Mouse (Mus musculus) spleen, adult 12 weeks (tissue): ENCODE results near the gene Yeats4.
A peak's percentile ranks its signal among the peaks of the same experiment; 100 is the strongest.

Source experiments
- DNase-seq: peaks from one replicate; pipeline ENCODE4 v3.0.0; 2022; ENCODE audit warnings: low spot score

The Yeats4 gene

GRCm38 (mm10) chr10:117199701-117200100 lies 24.6 kb downstream of the Yeats4 start:
- DNase-seq: no peak

- no peak for DNase-seq
Measured at GRCm38 (mm10) chr10:117196696-117197095, 27.6 kb downstream of the Yeats4 start.

GRCm38 (mm10) chr10:117195748-117196147 lies 28.6 kb downstream of the Yeats4 start:
- DNase-seq: no peak

DNA sequence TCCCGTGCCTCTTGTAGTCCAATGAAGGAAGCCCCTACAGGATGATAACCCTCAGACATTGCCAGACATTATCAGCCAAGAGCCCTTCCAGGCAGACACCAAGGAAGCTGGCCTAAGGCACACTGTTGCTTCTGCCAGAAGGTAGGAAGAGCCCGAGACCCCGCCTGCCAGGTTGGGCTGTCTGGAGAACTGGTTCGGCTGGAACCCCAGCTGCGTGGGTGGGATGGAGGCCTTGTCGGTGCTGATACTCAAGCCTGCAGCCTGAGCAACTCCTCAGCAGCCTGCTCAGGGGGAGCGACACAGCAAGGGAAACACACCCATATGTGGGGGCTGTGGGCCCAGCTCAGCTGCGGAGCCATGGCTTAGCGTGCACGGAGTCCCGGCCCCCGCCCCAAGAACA lies 29.3 kb downstream of the Yeats4 start:
- no peak for DNase-seq

DNA sequence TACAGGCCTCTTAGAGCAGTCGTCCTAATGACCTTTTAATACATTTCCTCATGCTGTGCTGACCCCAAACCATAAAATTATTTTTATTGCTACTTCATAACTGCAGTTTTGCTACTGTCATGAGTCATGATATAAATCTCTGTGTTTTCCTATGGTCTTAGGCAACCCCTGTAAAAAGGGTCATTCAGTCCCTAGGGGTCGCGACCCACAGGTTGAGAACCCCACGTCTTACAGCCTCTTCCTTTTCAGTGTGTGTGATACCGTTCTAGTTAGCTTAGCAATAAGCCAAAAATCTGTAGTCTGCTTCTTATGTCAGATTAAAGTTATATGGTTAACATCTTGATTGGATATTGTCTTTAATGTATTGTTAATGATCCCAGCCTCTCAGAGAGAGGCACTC lies 30.9 kb downstream of the Yeats4 start:
- no peak for DNase-seq

DNA sequence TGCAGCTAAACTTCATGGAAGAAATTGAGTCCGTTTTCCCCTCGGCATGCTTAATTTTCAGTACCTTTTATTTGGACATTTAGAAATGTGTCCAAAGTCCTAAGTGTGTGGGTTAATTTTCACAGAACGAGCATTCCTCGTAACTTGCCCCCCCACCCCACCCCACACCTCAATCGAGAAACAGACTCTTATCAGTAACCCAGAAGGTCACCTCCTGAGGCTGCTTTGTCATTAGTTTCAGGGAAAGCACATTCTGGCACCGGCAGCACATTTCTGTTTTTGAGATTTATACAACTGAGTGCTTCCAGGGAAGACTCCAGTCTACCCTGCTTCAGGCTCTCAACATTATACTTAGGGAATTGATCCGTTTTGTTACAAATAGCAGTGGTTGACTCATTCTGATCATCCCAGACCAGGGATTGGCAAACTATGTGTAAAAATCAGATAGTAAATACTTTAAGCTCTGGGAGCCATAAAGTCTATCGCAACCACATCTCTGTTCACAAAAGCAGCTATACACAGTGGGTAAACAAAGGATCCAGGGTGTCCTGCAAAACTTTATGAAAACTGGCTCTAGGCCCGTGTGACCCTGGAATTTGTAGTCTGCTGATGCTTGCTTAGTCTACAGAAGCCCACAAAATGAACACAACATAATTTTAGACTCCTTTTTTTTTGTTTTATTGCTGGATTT lies 38.8 kb downstream of the Yeats4 start:
- no peak for DNase-seq

DNA sequence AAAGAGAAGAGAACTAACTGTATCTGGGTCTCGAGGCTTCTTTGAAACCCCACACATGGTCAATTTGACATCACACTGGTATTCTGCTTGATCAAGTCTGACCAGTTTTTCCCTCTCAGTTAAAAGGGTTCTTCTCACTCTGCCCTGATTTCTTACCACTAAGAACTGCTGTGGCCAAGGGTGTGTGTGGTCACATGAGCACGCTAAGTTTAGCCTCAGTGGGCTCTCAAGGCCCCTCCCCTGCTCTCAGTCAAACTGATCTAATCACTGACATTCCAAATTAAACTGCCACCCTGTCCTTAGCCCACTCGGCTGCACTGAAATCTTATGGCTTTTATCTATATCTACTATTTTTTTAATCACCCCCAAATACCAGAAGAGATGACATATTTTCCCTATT lies 43.2 kb downstream of the Yeats4 start:
- no peak for DNase-seq

DNA sequence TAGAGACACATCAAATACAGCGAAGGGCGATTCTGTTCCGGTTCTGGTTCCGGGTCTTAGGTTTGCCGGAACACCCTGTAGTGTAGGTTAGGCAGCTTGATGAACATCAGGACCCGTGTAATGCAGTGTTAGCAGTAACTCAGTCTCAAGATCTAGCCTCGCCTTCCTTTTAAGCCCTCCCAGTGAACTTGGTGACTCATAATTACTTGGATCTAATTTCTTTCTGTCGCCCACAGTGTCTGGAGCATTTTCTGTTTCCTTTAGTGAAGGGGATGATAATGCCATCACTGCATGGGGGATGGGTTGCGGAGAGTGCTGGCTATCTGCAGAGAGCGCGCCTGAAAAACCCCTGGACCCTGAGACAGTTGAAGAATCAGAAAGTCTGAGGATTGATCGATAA lies 49.7 kb downstream of the Yeats4 start:
- DNase-seq: no peak

DNA sequence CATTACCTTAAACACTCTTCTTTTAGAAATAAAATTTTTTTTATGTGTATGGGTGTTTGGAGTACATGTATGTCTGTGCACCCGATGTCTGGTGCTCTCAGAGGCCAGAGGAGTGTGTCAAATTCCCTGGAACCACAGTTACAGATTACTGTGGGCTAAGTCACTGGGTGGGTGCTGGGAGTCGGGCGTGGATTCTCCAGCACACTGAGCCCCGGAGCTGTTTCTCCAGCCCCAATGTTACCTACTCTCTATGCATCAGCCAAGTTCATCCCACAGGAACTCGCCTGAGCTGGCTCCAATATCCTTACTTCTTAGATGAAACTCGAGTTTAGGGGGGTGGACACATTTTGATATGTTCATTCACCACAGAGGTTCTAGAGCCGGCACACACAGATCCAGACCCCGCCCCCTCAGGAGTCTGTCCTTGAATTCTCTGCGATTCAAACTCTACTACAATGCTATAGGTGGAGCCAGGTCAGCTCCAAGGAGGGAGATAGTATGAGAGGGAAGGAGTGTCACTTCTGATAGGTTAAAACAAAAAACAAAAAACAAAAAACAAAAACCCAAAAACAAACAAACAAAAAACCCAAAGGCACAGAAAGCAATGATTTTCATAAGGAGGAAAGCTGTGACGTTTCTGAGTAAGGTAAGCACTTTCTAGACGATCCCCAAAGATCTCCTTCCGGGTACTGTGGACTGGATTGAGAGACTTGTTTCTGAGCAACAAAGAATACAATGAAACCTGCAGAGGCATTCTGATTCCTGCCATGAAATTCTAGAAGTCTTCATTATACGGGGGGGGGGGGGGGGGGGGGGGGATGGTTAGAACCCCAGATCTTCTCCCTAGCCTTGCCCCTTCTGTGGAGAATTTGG lies 50.5 kb downstream of the Yeats4 start:
- DNase-seq: no peak

- DNase-seq: no peak
Measured at GRCm38 (mm10) chr10:117173111-117173510, 51.2 kb downstream of the Yeats4 start.

GRCm38 (mm10) chr10:117172069-117172468 lies 52.2 kb downstream of the Yeats4 start:
- no peak for DNase-seq

- DNase-seq: peak; percentile 34
Measured at GRCm38 (mm10) chr10:117166785-117167425, 57.4 kb downstream of the Yeats4 start.
